Mouse (Mus musculus): ENCODE data around the gene Nptx2. TPM values are rescaled to one million over a fixed set of nuclear protein-coding genes. Genes with fewer than 3 reads are reported as not detected.
A peak's percentile ranks its signal among the peaks of the same experiment; 100 is the strongest.

Gene Nptx2
- polyA plus RNA-seq (2014; fragmentation: Nextera tagmentation; extraction: Ambion mirVana) = 1.4 and 1.7 TPM in 2 replicates

GRCm38 (mm10) chr5:144545653-144546422 is at the start of gene Nptx2:
Gene Nptx2 (plus strand): TSS chr5:144545902.
- WGBS = 0% methylated on average over 17 of the region's 99 CpGs
- H3K9ac ChIP-seq (ENCODE audit: low read depth, low read length) = peak within 1 kb of the TSS; percentile 40
- peaks cover 57% of the 10 kb centered on the region for H3K27me3 ChIP-seq (replicated peaks; ENCODE audit: control insufficient read depth, insufficient read depth, low read length)
- no peak within 1 kb of the TSS for H3K27ac ChIP-seq (replicated peaks; ENCODE audit: low read depth, low read length)
- no peaks in the 10 kb centered on the region for H3K36me3 ChIP-seq (ENCODE audit: control insufficient read depth, insufficient read depth, low read length)
- peak within 1 kb of the TSS; percentile 71 for H3K4me2 ChIP-seq (ENCODE audit: low read depth, low read length)
- ATAC-seq (ENCODE audit: low read depth) = peak; percentile 96
- H3K4me1 ChIP-seq (ENCODE audit: control insufficient read depth, insufficient read depth, low read length) = peaks cover 5% of the 10 kb centered on the region; the same call in 1 of the 2 replicates
- H3K9me3 ChIP-seq (ENCODE audit: control insufficient read depth, low read length) = no peaks in the 10 kb centered on the region
- peak within 1 kb of the TSS; percentile 40 for H3K4me3 ChIP-seq (ENCODE audit: low read depth, low read length)
- DNase-seq (ENCODE audit: low spot score) = peak; percentile 95

GRCm38 (mm10) chr5:144496481-144496880 is 49.2 kb upstream of the Nptx2 start:
- ATAC-seq (ENCODE audit: low read depth) (no peak), DNase-seq (ENCODE audit: low spot score) (no peak)
- Histone ChIP-seq H3K27ac (replicated peaks; ENCODE audit: low read depth, low read length) (no peak overlapping the region), H3K4me2 (ENCODE audit: low read depth, low read length) (no peak overlapping the region), H3K4me1 (ENCODE audit: control insufficient read depth, insufficient read depth, low read length) (no peaks in the 10 kb centered on the region), H3K36me3 (ENCODE audit: control insufficient read depth, insufficient read depth, low read length) (no peaks in the 10 kb centered on the region), H3K4me3 (ENCODE audit: low read depth, low read length) (no peak overlapping the region), H3K9ac (ENCODE audit: low read depth, low read length) (no peak overlapping the region), H3K9me3 (ENCODE audit: control insufficient read depth, low read length) (no peaks in the 10 kb centered on the region), H3K27me3 (replicated peaks; ENCODE audit: control insufficient read depth, insufficient read depth, low read length) (no peaks in the 10 kb centered on the region)
- WGBS = 79% methylated on average over 7 of the region's 7 CpGs

GRCm38 (mm10) chr5:144504239-144504638 is 41.5 kb upstream of the Nptx2 start:
- WGBS = 83% methylated on average over 10 of the region's 10 CpGs

GRCm38 (mm10) chr5:144505731-144506130 is 40.0 kb upstream of the Nptx2 start:
- DNase-seq (ENCODE audit: low spot score) = no peak
- Histone ChIP-seq H3K27me3 (replicated peaks; ENCODE audit: control insufficient read depth, insufficient read depth, low read length) (peaks cover 6% of the 10 kb centered on the region; the same call in 1 of the 2 replicates), H3K9me3 (ENCODE audit: control insufficient read depth, low read length) (no peaks in the 10 kb centered on the region), H3K4me3 (ENCODE audit: low read depth, low read length) (no peak overlapping the region), H3K4me2 (ENCODE audit: low read depth, low read length) (no peak overlapping the region), H3K9ac (ENCODE audit: low read depth, low read length) (no peak overlapping the region), H3K27ac (replicated peaks; ENCODE audit: low read depth, low read length) (no peak overlapping the region), H3K4me1 (ENCODE audit: control insufficient read depth, insufficient read depth, low read length) (no peaks in the 10 kb centered on the region), H3K36me3 (ENCODE audit: control insufficient read depth, insufficient read depth, low read length) (no peaks in the 10 kb centered on the region)
- no peak for ATAC-seq (ENCODE audit: low read depth)
- WGBS = 96% methylated on average over 2 of the region's 2 CpGs

More at GRCm38 (mm10) chr5:144504239-144504638, 41.5 kb upstream of the Nptx2 start:
- no peak for ATAC-seq (ENCODE audit: low read depth)
- peaks cover 6% of the 10 kb centered on the region; the same call in 1 of the 2 replicates for H3K27me3 ChIP-seq (replicated peaks; ENCODE audit: control insufficient read depth, insufficient read depth, low read length)
- no peak overlapping the region for H3K9ac ChIP-seq (ENCODE audit: low read depth, low read length)
- no peak for DNase-seq (ENCODE audit: low spot score)
- no peaks in the 10 kb centered on the region for H3K4me1 ChIP-seq (ENCODE audit: control insufficient read depth, insufficient read depth, low read length)
- no peaks in the 10 kb centered on the region for H3K9me3 ChIP-seq (ENCODE audit: control insufficient read depth, low read length)
- no peaks in the 10 kb centered on the region for H3K36me3 ChIP-seq (ENCODE audit: control insufficient read depth, insufficient read depth, low read length)
- H3K4me2 ChIP-seq (ENCODE audit: low read depth, low read length) = no peak overlapping the region
- H3K4me3 ChIP-seq (ENCODE audit: low read depth, low read length) = no peak overlapping the region
- H3K27ac ChIP-seq (replicated peaks; ENCODE audit: low read depth, low read length) = no peak overlapping the region

- Histone ChIP-seq H3K4me2 (ENCODE audit: low read depth, low read length) (no peak overlapping the region), H3K36me3 (ENCODE audit: control insufficient read depth, insufficient read depth, low read length) (no peaks in the 10 kb centered on the region), H3K9ac (ENCODE audit: low read depth, low read length) (no peak overlapping the region), H3K4me1 (ENCODE audit: control insufficient read depth, insufficient read depth, low read length) (no peaks in the 10 kb centered on the region), H3K9me3 (ENCODE audit: control insufficient read depth, low read length) (no peaks in the 10 kb centered on the region), H3K27ac (replicated peaks; ENCODE audit: low read depth, low read length) (no peak overlapping the region), H3K27me3 (replicated peaks; ENCODE audit: control insufficient read depth, insufficient read depth, low read length) (peaks cover 6% of the 10 kb centered on the region; the same call in 1 of the 2 replicates), H3K4me3 (ENCODE audit: low read depth, low read length) (no peak overlapping the region)
- DNase-seq (ENCODE audit: low spot score) (no peak), ATAC-seq (ENCODE audit: low read depth) (no peak)
- WGBS = 68% methylated on average over 4 of the region's 4 CpGs
These were observed 39.5 kb upstream of the Nptx2 start for GRCm38 (mm10) chr5:144506156-144506555.

- no peaks in the 10 kb centered on the region for H3K36me3 ChIP-seq (ENCODE audit: control insufficient read depth, insufficient read depth, low read length)
- H3K9ac ChIP-seq (ENCODE audit: low read depth, low read length) = no peak overlapping the region
- DNase-seq (ENCODE audit: low spot score) (peak; percentile 68), ATAC-seq (ENCODE audit: low read depth) (no peak)
- WGBS = 33% methylated on average over 26 of the region's 26 CpGs
- H3K27ac ChIP-seq (replicated peaks; ENCODE audit: low read depth, low read length) = no peak overlapping the region
- H3K4me3 ChIP-seq (ENCODE audit: low read depth, low read length) = no peak overlapping the region
- no peaks in the 10 kb centered on the region for H3K9me3 ChIP-seq (ENCODE audit: control insufficient read depth, low read length)
- no peak overlapping the region for H3K4me2 ChIP-seq (ENCODE audit: low read depth, low read length)
- no peaks in the 10 kb centered on the region for H3K4me1 ChIP-seq (ENCODE audit: control insufficient read depth, insufficient read depth, low read length)
- peaks cover 6% of the 10 kb centered on the region; the same call in 1 of the 2 replicates for H3K27me3 ChIP-seq (replicated peaks; ENCODE audit: control insufficient read depth, insufficient read depth, low read length)
These were observed 38.8 kb upstream of the Nptx2 start for GRCm38 (mm10) chr5:144506689-144507552.

GRCm38 (mm10) chr5:144509431-144509830 is 36.3 kb upstream of the Nptx2 start:
- Histone ChIP-seq H3K36me3 (ENCODE audit: control insufficient read depth, insufficient read depth, low read length) (no peaks in the 10 kb centered on the region), H3K27me3 (replicated peaks; ENCODE audit: control insufficient read depth, insufficient read depth, low read length) (peaks cover 6% of the 10 kb centered on the region; the same call in 1 of the 2 replicates), H3K9ac (ENCODE audit: low read depth, low read length) (no peak overlapping the region), H3K4me3 (ENCODE audit: low read depth, low read length) (no peak overlapping the region), H3K9me3 (ENCODE audit: control insufficient read depth, low read length) (no peaks in the 10 kb centered on the region), H3K27ac (replicated peaks; ENCODE audit: low read depth, low read length) (no peak overlapping the region), H3K4me2 (ENCODE audit: low read depth, low read length) (no peak overlapping the region), H3K4me1 (ENCODE audit: control insufficient read depth, insufficient read depth, low read length) (no peaks in the 10 kb centered on the region)
- WGBS = 37% methylated on average over 7 of the region's 7 CpGs
- no peak for DNase-seq (ENCODE audit: low spot score)
- no peak for ATAC-seq (ENCODE audit: low read depth)

GRCm38 (mm10) chr5:144514738-144515137 is 31.0 kb upstream of the Nptx2 start:
- Histone ChIP-seq H3K4me1 (ENCODE audit: control insufficient read depth, insufficient read depth, low read length) (no peaks in the 10 kb centered on the region), H3K9me3 (ENCODE audit: control insufficient read depth, low read length) (no peaks in the 10 kb centered on the region), H3K4me2 (ENCODE audit: low read depth, low read length) (no peak overlapping the region), H3K27me3 (replicated peaks; ENCODE audit: control insufficient read depth, insufficient read depth, low read length) (no peaks in the 10 kb centered on the region), H3K9ac (ENCODE audit: low read depth, low read length) (no peak overlapping the region), H3K4me3 (ENCODE audit: low read depth, low read length) (no peak overlapping the region), H3K27ac (replicated peaks; ENCODE audit: low read depth, low read length) (no peak overlapping the region), H3K36me3 (ENCODE audit: control insufficient read depth, insufficient read depth, low read length) (no peaks in the 10 kb centered on the region)
- DNase-seq (ENCODE audit: low spot score) (no peak), ATAC-seq (ENCODE audit: low read depth) (no peak)
- 66% methylated on average over 6 of the region's 6 CpGs for WGBS
